Mouse (Mus musculus): ENCODE measurements around the gene Ccdc162. TPM values are rescaled to one million over a fixed set of nuclear protein-coding genes. Genes with fewer than 3 reads are reported as not detected.

Gene Ccdc162
- total and polyA plus RNA-seq, 2 experiments from 2014 or later: 1.2 to 3.2 TPM

GRCm38 (mm10) chr10:41682546-41683393 lies 33.7 kb downstream of the Ccdc162 start:
- H3K27ac ChIP-seq (ENCODE audit: low read depth, low read length): no peak overlapping the region
- no peak overlapping the region for H3K9ac ChIP-seq
- H3K36me3 ChIP-seq (ENCODE audit: insufficient read depth): no peaks in the 10 kb centered on the region
- H3K27me3 ChIP-seq (ENCODE audit: insufficient read depth, low read length): no peaks in the 10 kb centered on the region
- H3K9me3 ChIP-seq (ENCODE audit: low read length): no peaks in the 10 kb centered on the region
- H3K4me1 ChIP-seq (ENCODE audit: insufficient read depth): 0 out of 2 replicates have a peak, but pooled peaks cover 3% of the 10 kb centered on the region
- DNase-seq (peak; percentile 90), ATAC-seq (peak; percentile 84)
- WGBS: 39% methylated on average over 16 of the region's 16 CpGs
- H3K4me2 ChIP-seq (ENCODE audit: low read depth): no peak overlapping the region
- TF ChIP-seq CTCF (IDR thresholded peaks at IDR 0.05; ENCODE audit: low read depth): peak; percentile 90
- H3K4me3 ChIP-seq (ENCODE audit: low read depth, low read length): no peak overlapping the region

GRCm38 (mm10) chr10:41678746-41679360 lies 37.6 kb downstream of the Ccdc162 start:
- WGBS: 12% methylated on average over 18 of the region's 18 CpGs
- Histone ChIP-seq H3K36me3 (ENCODE audit: insufficient read depth) (no peaks in the 10 kb centered on the region), H3K9ac (0 out of 2 replicates have a peak overlapping the region, but pooled peaks have one; percentile 28), H3K27me3 (ENCODE audit: insufficient read depth, low read length) (no peaks in the 10 kb centered on the region), H3K4me3 (ENCODE audit: low read depth, low read length) (peak overlapping the region; percentile 17), H3K4me2 (ENCODE audit: low read depth) (peak overlapping the region; percentile 39), H3K9me3 (ENCODE audit: low read length) (no peaks in the 10 kb centered on the region), H3K4me1 (ENCODE audit: insufficient read depth) (0 out of 2 replicates have a peak, but pooled peaks cover 3% of the 10 kb centered on the region), H3K27ac (ENCODE audit: low read depth, low read length) (0 out of 2 replicates have a peak overlapping the region, but pooled peaks have one; percentile 9)
- ATAC-seq: peak; percentile 69
- peak; percentile 74 for DNase-seq
- TF ChIP-seq CTCF (IDR thresholded peaks at IDR 0.05; ENCODE audit: low read depth): peak; percentile 72

GRCm38 (mm10) chr10:41677396-41677795 lies 39.0 kb downstream of the Ccdc162 start:
- DNase-seq (no peak), ATAC-seq (no peak)
- H3K9me3 ChIP-seq (ENCODE audit: low read length): no peaks in the 10 kb centered on the region
- no peak overlapping the region for H3K4me2 ChIP-seq (ENCODE audit: low read depth)
- TF ChIP-seq CTCF (IDR thresholded peaks at IDR 0.05; ENCODE audit: low read depth): no peak
- H3K27ac ChIP-seq (ENCODE audit: low read depth, low read length): no peak overlapping the region
- 68% methylated on average over 8 of the region's 8 CpGs for WGBS
- 0 out of 2 replicates have a peak, but pooled peaks cover under 1% of the 10 kb centered on the region for H3K4me1 ChIP-seq (ENCODE audit: insufficient read depth)
- no peak overlapping the region for H3K9ac ChIP-seq
- H3K27me3 ChIP-seq (ENCODE audit: insufficient read depth, low read length): no peaks in the 10 kb centered on the region
- no peak overlapping the region for H3K4me3 ChIP-seq (ENCODE audit: low read depth, low read length)
- H3K36me3 ChIP-seq (ENCODE audit: insufficient read depth): no peaks in the 10 kb centered on the region

GRCm38 (mm10) chr10:41676661-41677061 lies 39.8 kb downstream of the Ccdc162 start:
- 65% methylated on average over 6 of the region's 6 CpGs for WGBS
- DNase-seq: no peak
- Histone ChIP-seq H3K27ac (ENCODE audit: low read depth, low read length) (no peak overlapping the region), H3K4me2 (ENCODE audit: low read depth) (no peak overlapping the region), H3K27me3 (ENCODE audit: insufficient read depth, low read length) (no peaks in the 10 kb centered on the region), H3K9ac (no peak overlapping the region), H3K36me3 (ENCODE audit: insufficient read depth) (no peaks in the 10 kb centered on the region), H3K9me3 (ENCODE audit: low read length) (no peaks in the 10 kb centered on the region), H3K4me3 (ENCODE audit: low read depth, low read length) (no peak overlapping the region), H3K4me1 (ENCODE audit: insufficient read depth) (no peaks in the 10 kb centered on the region)
- TF ChIP-seq CTCF (IDR thresholded peaks at IDR 0.05; ENCODE audit: low read depth): no peak
- no peak for ATAC-seq

GRCm38 (mm10) chr10:41675842-41676571 lies 40.4 kb downstream of the Ccdc162 start:
- no peaks in the 10 kb centered on the region for H3K27me3 ChIP-seq (ENCODE audit: insufficient read depth, low read length)
- H3K4me1 ChIP-seq (ENCODE audit: insufficient read depth): no peaks in the 10 kb centered on the region
- no peak for TF ChIP-seq CTCF (IDR thresholded peaks at IDR 0.05; ENCODE audit: low read depth)
- no peak overlapping the region for H3K4me3 ChIP-seq (ENCODE audit: low read depth, low read length)
- H3K9ac ChIP-seq: no peak overlapping the region
- DNase-seq (no peak), ATAC-seq (no peak)
- no peaks in the 10 kb centered on the region for H3K9me3 ChIP-seq (ENCODE audit: low read length)
- 89% methylated on average over 6 of the region's 6 CpGs for WGBS
- H3K4me2 ChIP-seq (ENCODE audit: low read depth): no peak overlapping the region
- no peaks in the 10 kb centered on the region for H3K36me3 ChIP-seq (ENCODE audit: insufficient read depth)
- no peak overlapping the region for H3K27ac ChIP-seq (ENCODE audit: low read depth, low read length)

GRCm38 (mm10) chr10:41675243-41675642 lies 41.2 kb downstream of the Ccdc162 start:
- DNase-seq (no peak), ATAC-seq (no peak)
- no peaks in the 10 kb centered on the region for H3K27me3 ChIP-seq (ENCODE audit: insufficient read depth, low read length)
- H3K27ac ChIP-seq (ENCODE audit: low read depth, low read length): no peak overlapping the region
- no peak overlapping the region for H3K4me2 ChIP-seq (ENCODE audit: low read depth)
- no peaks in the 10 kb centered on the region for H3K4me1 ChIP-seq (ENCODE audit: insufficient read depth)
- H3K9ac ChIP-seq: no peak overlapping the region
- no peaks in the 10 kb centered on the region for H3K9me3 ChIP-seq (ENCODE audit: low read length)
- WGBS: 82% methylated on average over 6 of the region's 6 CpGs
- H3K4me3 ChIP-seq (ENCODE audit: low read depth, low read length): no peak overlapping the region
- no peak for TF ChIP-seq CTCF (IDR thresholded peaks at IDR 0.05; ENCODE audit: low read depth)
- no peaks in the 10 kb centered on the region for H3K36me3 ChIP-seq (ENCODE audit: insufficient read depth)

Data from forebrain, postnatal 0 days (tissue).